Mouse (Mus musculus) liver, embryonic 12.5 days (tissue): ENCODE data around the gene Ddx49. TPM values are rescaled to one million over a fixed set of nuclear protein-coding genes. Genes with fewer than 3 reads are reported as not detected.
A peak's percentile ranks its signal among the peaks of the same experiment; 100 is the strongest.

Experiments
- ATAC-seq: fragments of 200-750 bp; cut with Nextera tagmentation; 2 replicates; pipeline ENCODE4 v1.8.0; 2017; ENCODE audit warnings: moderate number of reproducible peaks, mild to moderate bottlenecking, moderate library complexity
- H3K27ac ChIP-seq: fragments of 300-500 bp; sonication (generic); 2 replicates; pipeline ENCODE4 v1.5.1; 2016; ENCODE audit warnings: mild to moderate bottlenecking
- H3K27me3 ChIP-seq: fragments of 300-500 bp; sonication (generic); replicated peaks from 2 replicates; pipeline ENCODE4 v1.6.1; 2016; ENCODE audit warnings: mild to moderate bottlenecking, moderate library complexity
- H3K36me3 ChIP-seq: fragments of 300-500 bp; sonication (generic); 2 replicates; pipeline ENCODE4 v1.6.1; 2016; ENCODE audit warnings: mild to moderate bottlenecking, moderate library complexity
- H3K4me1 ChIP-seq: fragments of 300-500 bp; sonication (generic); 2 replicates; pipeline ENCODE4 v1.6.1; 2016
- H3K4me2 ChIP-seq: fragments of 300-500 bp; sonication (generic); 2 replicates; pipeline ENCODE4 v1.6.1; 2016; ENCODE audit warnings: mild to moderate bottlenecking, moderate library complexity
- H3K4me3 ChIP-seq: fragments of 300-500 bp; sonication (generic); 2 replicates; pipeline ENCODE4 v1.5.1; 2016; ENCODE audit warnings: mild to moderate bottlenecking, moderate library complexity
- H3K9ac ChIP-seq: fragments of 300-500 bp; sonication (generic); 2 replicates; pipeline ENCODE4 v1.6.1; 2016; ENCODE audit warnings: mild to moderate bottlenecking, moderate library complexity
- H3K9me3 ChIP-seq: fragments of 300-500 bp; sonication (generic); replicated peaks from 2 replicates; pipeline ENCODE4 v1.6.1; 2016; ENCODE audit warnings: mild to moderate bottlenecking, moderate library complexity
- WGBS: fragments of 180-500 bp; shearing (Covaris S2); methylation state at CpG from one replicate; pipeline ENCODE4 v1.1.7; 2016; ENCODE audit not compliant: insufficient replicate concordance; 5-methylcytosine and 5-hydroxymethylcytosine counted together
- polyA plus RNA-seq: library from polyadenylated mRNA; unstranded; fragments of >200 nt; fragmentation: Nextera tagmentation; extraction: Ambion mirVana; gene quantifications from 2 replicates; pipeline ENCODE4 v1.2.1, GENCODE M21; 2016

Gene Ddx49
- polyA plus RNA-seq, 1 experiment from 2014 or later: 40.0 TPM

DNA sequence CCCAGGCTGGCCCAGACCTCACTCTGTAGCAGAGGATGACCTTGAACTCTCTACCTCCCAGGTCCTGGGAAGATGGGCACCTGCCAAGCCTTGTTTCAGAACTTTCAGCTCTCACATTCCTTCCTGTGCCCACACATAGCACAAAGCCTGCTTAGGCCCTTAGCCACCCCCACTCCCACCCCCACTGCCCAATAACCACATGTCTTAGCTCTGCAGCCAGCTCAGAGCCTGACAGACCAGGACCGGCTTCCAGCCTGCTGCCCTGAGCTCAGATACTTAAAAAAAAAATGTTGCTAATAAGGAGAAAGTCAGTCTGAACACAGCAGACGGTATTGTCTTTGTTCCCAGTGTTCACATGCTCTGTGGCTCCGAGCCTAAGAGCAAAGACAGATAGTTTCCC, 21.3 kb downstream of the Ddx49 start:
- H3K36me3 ChIP-seq: peaks cover 12% of the 10 kb centered on the region
- 46% methylated on average over 3 of the region's 3 CpGs for WGBS
- H3K4me2 ChIP-seq: no peak overlapping the region
- peak overlapping the region; percentile 41; the same call in 1 of the 2 replicates for H3K27ac ChIP-seq
- H3K9ac ChIP-seq: no peak overlapping the region
- H3K4me1 ChIP-seq: peaks cover 69% of the 10 kb centered on the region
- no peak for ATAC-seq
- no peaks in the 10 kb centered on the region for H3K9me3 ChIP-seq
- no peaks in the 10 kb centered on the region for H3K27me3 ChIP-seq
- H3K4me3 ChIP-seq: no peak overlapping the region

DNA sequence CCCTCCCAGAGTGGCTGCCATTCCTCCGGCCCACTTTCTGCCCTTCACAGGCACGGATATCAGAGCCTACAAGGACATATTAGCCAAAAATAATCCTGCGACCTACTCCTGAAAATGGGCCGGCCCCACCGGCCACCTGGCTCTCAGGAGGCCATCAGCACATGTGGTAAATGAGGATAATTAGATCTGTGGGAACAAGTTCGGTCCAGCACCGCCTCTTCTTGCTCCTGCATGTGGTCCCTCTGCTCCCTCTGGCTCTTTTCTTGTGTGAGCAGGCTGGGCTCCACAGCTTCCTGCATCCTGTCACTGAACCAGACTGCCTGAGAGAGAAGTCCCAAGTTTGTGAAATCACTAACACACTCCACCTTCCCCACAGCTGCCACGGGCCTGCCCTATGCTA, 23.0 kb downstream of the Ddx49 start:
- 49% methylated on average over 8 of the region's 8 CpGs for WGBS
- ATAC-seq: no peak
- Histone ChIP-seq H3K4me2 (peak overlapping the region; percentile 41; the same call in 1 of the 2 replicates), H3K27ac (peak overlapping the region; percentile 43), H3K27me3 (no peaks in the 10 kb centered on the region), H3K9ac (no peak overlapping the region; the same call in 1 of the 2 replicates), H3K4me3 (no peak overlapping the region), H3K4me1 (peaks cover 72% of the 10 kb centered on the region), H3K9me3 (no peaks in the 10 kb centered on the region), H3K36me3 (no peaks in the 10 kb centered on the region)

GRCm38 (mm10) chr8:70278175-70278574, 24.1 kb downstream of the Ddx49 start:
- Histone ChIP-seq H3K9me3 (no peaks in the 10 kb centered on the region), H3K4me1 (peaks cover 73% of the 10 kb centered on the region), H3K27me3 (no peaks in the 10 kb centered on the region), H3K27ac (0 out of 2 replicates have a peak overlapping the region, but pooled peaks have one; percentile 42), H3K36me3 (no peaks in the 10 kb centered on the region), H3K4me2 (peak overlapping the region; percentile 41), H3K4me3 (peak overlapping the region; percentile 34), H3K9ac (peak overlapping the region; percentile 50)
- 31% methylated on average over 15 of the region's 15 CpGs for WGBS
- no peak for ATAC-seq

- Histone ChIP-seq H3K4me2 (peak overlapping the region; percentile 2; the same call in 1 of the 2 replicates), H3K9me3 (no peaks in the 10 kb centered on the region), H3K36me3 (no peaks in the 10 kb centered on the region), H3K4me3 (no peak overlapping the region), H3K4me1 (peaks cover 74% of the 10 kb centered on the region), H3K27ac (peak overlapping the region; percentile 69), H3K9ac (0 out of 2 replicates have a peak overlapping the region, but pooled peaks have one; percentile 13), H3K27me3 (no peaks in the 10 kb centered on the region)
- ATAC-seq: peak; percentile 64
- WGBS: 33% methylated on average over 3 of the region's 3 CpGs
Measured at GRCm38 (mm10) chr8:70276476-70276875, 25.8 kb downstream of the Ddx49 start.

- Histone ChIP-seq H3K4me2 (no peak overlapping the region), H3K36me3 (no peaks in the 10 kb centered on the region)
- ATAC-seq: no peak
Measured at GRCm38 (mm10) chr8:70274350-70274749, 27.9 kb downstream of the Ddx49 start.

DNA sequence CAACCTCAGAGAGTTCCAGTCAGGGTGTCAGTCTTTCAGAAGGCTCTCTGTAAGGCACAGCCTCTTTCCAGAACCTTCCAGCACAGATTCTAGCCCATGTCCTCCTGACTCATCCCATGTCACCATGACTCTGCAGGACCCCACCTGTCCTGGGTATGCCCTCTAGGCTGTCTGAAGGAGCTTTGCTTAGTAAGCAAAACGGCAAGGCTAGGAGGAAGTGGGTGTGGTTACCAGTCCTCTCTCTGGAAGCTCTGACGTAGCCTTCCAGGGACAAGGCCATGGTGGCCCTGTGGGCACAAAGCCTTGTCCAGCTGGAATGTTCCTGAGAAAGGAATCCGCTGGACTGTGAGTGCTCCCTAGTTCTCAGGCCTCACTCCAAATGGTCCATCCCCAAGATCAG, 29.3 kb downstream of the Ddx49 start:
- H3K27ac ChIP-seq: peak overlapping the region; percentile 68
- no peaks in the 10 kb centered on the region for H3K9me3 ChIP-seq
- H3K4me3 ChIP-seq: no peak overlapping the region
- H3K9ac ChIP-seq: no peak overlapping the region; the same call in 1 of the 2 replicates
- 28% methylated on average over 3 of the region's 3 CpGs for WGBS
- H3K27me3 ChIP-seq: no peaks in the 10 kb centered on the region
- no peak overlapping the region for H3K4me2 ChIP-seq
- peak; percentile 85 for ATAC-seq
- no peaks in the 10 kb centered on the region for H3K36me3 ChIP-seq
- H3K4me1 ChIP-seq: peaks cover 67% of the 10 kb centered on the region

More at GRCm38 (mm10) chr8:70274350-70274749, 27.9 kb downstream of the Ddx49 start:
- Histone ChIP-seq H3K9ac (no peak overlapping the region), H3K27ac (no peak overlapping the region), H3K4me3 (no peak overlapping the region), H3K4me1 (peaks cover 66% of the 10 kb centered on the region), H3K27me3 (no peaks in the 10 kb centered on the region), H3K9me3 (no peaks in the 10 kb centered on the region)

DNA sequence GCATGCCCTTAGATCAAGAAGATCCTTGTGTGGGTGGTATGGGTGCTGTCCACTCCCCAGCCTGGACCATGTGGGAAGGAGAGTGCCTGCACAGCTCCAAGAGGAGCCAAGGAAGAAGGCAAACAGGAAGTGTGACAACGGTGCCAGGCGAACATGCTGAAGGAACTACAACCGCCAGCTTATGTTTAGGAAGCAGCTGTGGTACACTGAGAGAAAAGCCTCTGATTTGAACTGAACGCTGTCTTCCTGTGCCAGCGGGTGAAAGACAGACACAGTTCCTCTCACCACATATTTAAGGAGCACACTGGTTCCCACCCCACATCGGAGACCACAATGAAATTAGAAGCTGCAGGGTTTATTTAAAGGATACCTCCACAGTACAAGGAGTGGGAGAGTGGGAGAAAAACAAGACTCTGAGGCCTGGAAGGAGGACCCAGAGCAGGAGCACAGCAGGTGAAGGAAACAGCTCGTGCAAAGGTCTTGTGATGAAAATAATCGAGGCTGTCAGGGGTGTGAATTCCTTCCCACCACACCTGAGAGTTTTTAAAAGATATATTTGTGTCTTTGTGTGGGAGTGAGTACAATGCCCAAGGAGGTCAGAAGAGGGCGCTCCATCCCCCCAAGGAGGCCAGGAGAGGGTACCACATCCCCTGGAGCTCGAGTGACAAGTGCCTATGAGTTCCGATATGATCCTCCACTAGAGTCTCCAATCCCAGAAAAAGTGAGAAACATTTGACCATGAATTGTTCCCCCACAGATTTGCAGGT, 33.3 kb downstream of the Ddx49 start:
- Histone ChIP-seq H3K9me3 (no peaks in the 10 kb centered on the region), H3K36me3 (peaks cover 22% of the 10 kb centered on the region), H3K27me3 (no peaks in the 10 kb centered on the region), H3K27ac (peak overlapping the region; percentile 47; the same call in 1 of the 2 replicates), H3K9ac (0 out of 2 replicates have a peak overlapping the region, but pooled peaks have one; percentile 18), H3K4me1 (peaks cover 56% of the 10 kb centered on the region), H3K4me3 (no peak overlapping the region), H3K4me2 (no peak overlapping the region)
- 27% methylated on average over 11 of the region's 11 CpGs for WGBS
- ATAC-seq: no peak

GRCm38 (mm10) chr8:70268311-70268710, 34.0 kb downstream of the Ddx49 start:
- H3K4me2 ChIP-seq: no peak overlapping the region
- no peak overlapping the region for H3K9ac ChIP-seq
- ATAC-seq: no peak
- H3K4me3 ChIP-seq: no peak overlapping the region
- peaks cover 50% of the 10 kb centered on the region for H3K4me1 ChIP-seq
- no peaks in the 10 kb centered on the region for H3K27me3 ChIP-seq
- 58% methylated on average over 5 of the region's 5 CpGs for WGBS
- no peaks in the 10 kb centered on the region for H3K9me3 ChIP-seq
- peaks cover 28% of the 10 kb centered on the region for H3K36me3 ChIP-seq
- peak overlapping the region; percentile 47; the same call in 1 of the 2 replicates for H3K27ac ChIP-seq

DNA sequence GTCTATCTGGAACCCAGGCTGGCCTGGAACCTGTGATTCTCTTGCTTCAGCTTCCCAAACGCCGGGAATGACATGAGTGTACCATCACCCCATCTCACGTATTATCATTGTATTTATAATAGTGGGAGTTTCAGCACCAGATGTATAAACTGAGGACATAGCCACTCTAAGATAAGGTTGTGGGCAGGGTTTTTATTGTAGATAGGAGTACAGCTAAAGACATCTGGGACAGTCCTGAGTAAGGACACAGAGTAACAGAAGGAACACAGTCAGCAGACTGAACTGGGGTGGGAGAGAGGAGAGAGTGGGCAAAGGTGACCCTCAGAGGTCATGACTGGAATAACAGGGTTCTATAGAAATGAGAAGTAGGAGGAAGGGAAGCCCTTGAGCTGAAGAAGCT, 34.6 kb downstream of the Ddx49 start:
- no peaks in the 10 kb centered on the region for H3K9me3 ChIP-seq
- H3K27ac ChIP-seq: peak overlapping the region; percentile 47; the same call in 1 of the 2 replicates
- no peak overlapping the region; the same call in 1 of the 2 replicates for H3K4me2 ChIP-seq
- peaks cover 44% of the 10 kb centered on the region for H3K4me1 ChIP-seq
- ATAC-seq: peak; percentile 62
- H3K9ac ChIP-seq: no peak overlapping the region
- H3K27me3 ChIP-seq: no peaks in the 10 kb centered on the region
- H3K4me3 ChIP-seq: no peak overlapping the region
- WGBS: 27% methylated on average over 3 of the region's 3 CpGs
- peaks cover 35% of the 10 kb centered on the region for H3K36me3 ChIP-seq

DNA sequence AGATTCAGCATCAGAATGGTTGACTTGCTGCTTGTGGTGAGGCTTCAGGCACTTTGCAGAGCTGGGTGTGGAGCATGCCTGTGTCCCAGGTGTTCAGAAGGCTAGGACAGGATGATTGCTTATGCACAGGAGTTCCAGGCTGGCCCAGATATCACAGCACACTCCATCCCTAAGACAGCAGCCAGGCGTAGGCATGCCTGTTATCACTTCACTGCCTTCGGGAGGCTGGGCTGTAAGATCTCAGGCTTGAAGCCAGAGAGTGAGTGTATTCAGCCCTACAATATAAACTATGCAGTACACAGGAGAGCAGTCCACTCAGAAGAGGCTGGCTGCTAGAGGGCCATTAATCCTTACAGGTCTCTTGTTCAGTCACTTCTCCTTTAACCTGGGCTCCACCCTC, 43.2 kb downstream of the Ddx49 start:
- H3K9ac ChIP-seq: peak overlapping the region; percentile 2; the same call in 1 of the 2 replicates
- peaks cover 33% of the 10 kb centered on the region for H3K4me1 ChIP-seq
- ATAC-seq: peak; percentile 68
- no peaks in the 10 kb centered on the region for H3K27me3 ChIP-seq
- no peaks in the 10 kb centered on the region for H3K9me3 ChIP-seq
- H3K36me3 ChIP-seq: peaks cover 100% of the 10 kb centered on the region
- peak overlapping the region; percentile 34 for H3K27ac ChIP-seq
- 36% methylated on average over 2 of the region's 2 CpGs for WGBS
- no peak overlapping the region for H3K4me2 ChIP-seq
- no peak overlapping the region for H3K4me3 ChIP-seq

DNA sequence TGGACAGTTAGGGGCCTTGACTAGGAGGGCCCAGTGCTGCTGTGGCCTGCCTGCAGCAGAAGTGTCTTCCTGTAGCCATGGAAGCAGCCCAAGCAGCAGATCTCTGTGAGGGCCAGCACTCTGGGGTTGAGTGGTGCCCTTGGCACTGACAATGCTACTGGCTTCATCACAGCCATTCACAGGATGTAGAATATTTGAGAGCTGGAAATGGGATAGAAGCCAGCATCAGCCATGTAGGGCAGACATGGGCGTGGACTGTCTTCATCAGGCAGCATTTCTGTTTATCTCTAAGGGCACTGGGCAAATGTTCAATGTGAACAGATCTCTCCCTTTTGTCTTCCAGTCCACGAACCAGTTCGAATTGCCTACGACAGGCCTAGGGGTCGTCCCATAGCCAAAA, 43.7 kb downstream of the Ddx49 start:
- peak; percentile 38; the same call in 1 of the 2 replicates for ATAC-seq
- WGBS: 66% methylated on average over 5 of the region's 5 CpGs
- H3K36me3 ChIP-seq: peaks cover 100% of the 10 kb centered on the region

DNA sequence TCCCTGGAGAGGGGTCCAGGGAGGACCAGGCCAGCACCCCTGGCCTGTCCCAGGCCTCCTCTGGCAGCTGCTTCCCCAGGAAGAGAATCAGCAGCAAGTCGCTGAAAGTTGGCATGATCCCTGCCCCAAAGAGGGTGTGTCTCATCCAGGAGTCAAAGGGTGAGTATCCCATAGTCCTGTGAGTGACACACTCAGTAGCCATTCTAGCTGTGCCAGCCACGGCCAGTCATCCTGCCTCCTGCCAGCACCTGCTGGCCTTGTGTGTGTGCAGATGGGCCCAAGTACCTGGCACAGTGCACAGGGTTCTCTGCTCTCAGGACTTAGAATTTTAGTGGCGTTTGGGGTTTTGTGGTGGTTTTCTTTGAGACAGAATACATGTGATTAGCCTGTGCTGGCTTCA, 44.8 kb downstream of the Ddx49 start:
- Histone ChIP-seq H3K9ac (no peak overlapping the region), H3K4me1 (peaks cover 33% of the 10 kb centered on the region), H3K9me3 (no peaks in the 10 kb centered on the region), H3K36me3 (peaks cover 100% of the 10 kb centered on the region), H3K4me2 (no peak overlapping the region), H3K27ac (no peak overlapping the region), H3K4me3 (no peak overlapping the region), H3K27me3 (no peaks in the 10 kb centered on the region)
- ATAC-seq: no peak
- 82% methylated on average over 3 of the region's 3 CpGs for WGBS

More for the DNA sequence above, 43.7 kb downstream of the Ddx49 start:
- peak overlapping the region; percentile 34 for H3K27ac ChIP-seq
- H3K4me2 ChIP-seq: no peak overlapping the region
- H3K27me3 ChIP-seq: no peaks in the 10 kb centered on the region
- peak overlapping the region; percentile 2; the same call in 1 of the 2 replicates for H3K9ac ChIP-seq
- no peak overlapping the region for H3K4me3 ChIP-seq
- no peaks in the 10 kb centered on the region for H3K9me3 ChIP-seq
- peaks cover 33% of the 10 kb centered on the region for H3K4me1 ChIP-seq
